Mouse (Mus musculus) liver, embryonic 13.5 days (tissue): ENCODE measurements at regions not wholly inside any gene's neighbourhood (a gene's known extent, or its start where the extent isn't known, plus 50 kb on each side); places are given as distances from the start of the nearest gene placed in this dataset.
A peak's percentile ranks its signal among the peaks of the same experiment; 100 is the strongest.

Source experiments
- ATAC-seq: fragments of 200-750 bp; cut with Nextera tagmentation; 2 replicates; pipeline ENCODE4 v1.8.0; 2017; ENCODE audit warnings: low read depth, mild to moderate bottlenecking, moderate number of reproducible peaks, moderate library complexity
- DNase-seq: peaks from one replicate; pipeline ENCODE4 v3.0.0; 2022
- H3K27ac ChIP-seq: fragments of 300-500 bp; sonication (generic); 2 replicates; pipeline ENCODE4 v1.5.1; 2015; ENCODE audit warnings: moderate library complexity, mild to moderate bottlenecking, inconsistent platforms
- H3K27me3 ChIP-seq: fragments of 300-500 bp; sonication (generic); 2 replicates; pipeline ENCODE4 v1.6.1; 2015; ENCODE audit warnings: mild to moderate bottlenecking, inconsistent platforms
- H3K36me3 ChIP-seq: fragments of 300-500 bp; sonication (generic); 2 replicates; pipeline ENCODE4 v1.6.1; 2015; ENCODE audit warnings: mild to moderate bottlenecking, inconsistent platforms
- H3K4me1 ChIP-seq: fragments of 300-500 bp; sonication (generic); replicated peaks from 2 replicates; pipeline ENCODE4 v1.6.1; 2015; ENCODE audit warnings: inconsistent platforms
- H3K4me2 ChIP-seq: fragments of 300-500 bp; sonication (generic); 2 replicates; pipeline ENCODE4 v1.6.1; 2015; ENCODE audit warnings: inconsistent platforms, mild to moderate bottlenecking, moderate library complexity
- H3K4me3 ChIP-seq: fragments of 300-500 bp; sonication (generic); replicated peaks from 2 replicates; pipeline ENCODE4 v1.5.1; 2015; ENCODE audit warnings: mild to moderate bottlenecking, inconsistent platforms
- H3K9ac ChIP-seq: fragments of 300-500 bp; sonication (generic); 2 replicates; pipeline ENCODE4 v1.6.1; 2015; ENCODE audit warnings: mild to moderate bottlenecking, inconsistent platforms
- H3K9me3 ChIP-seq: fragments of 300-500 bp; sonication (generic); replicated peaks from 2 replicates; pipeline ENCODE4 v1.6.1; 2016; ENCODE audit warnings: inconsistent platforms
- WGBS: fragments of 180-500 bp; shearing (Covaris S2); methylation state at CpG from one replicate; pipeline ENCODE4 v1.1.7; 2015; ENCODE audit not compliant: insufficient replicate concordance; 5-methylcytosine and 5-hydroxymethylcytosine counted together

GRCm38 (mm10) chr4:54704696-54705095 is 240.2 kb upstream of the Zfp462 start:
- H3K9ac ChIP-seq = no peak overlapping the region
- DNase-seq = no peak
- no peak overlapping the region for H3K27ac ChIP-seq
- H3K4me2 ChIP-seq = no peak overlapping the region
- H3K9me3 ChIP-seq = no peaks in the 10 kb centered on the region
- no peaks in the 10 kb centered on the region for H3K36me3 ChIP-seq
- H3K4me1 ChIP-seq = no peaks in the 10 kb centered on the region
- no peak for ATAC-seq
- H3K27me3 ChIP-seq = no peaks in the 10 kb centered on the region
- 52% methylated on average over 5 of the region's 5 CpGs for WGBS
- H3K4me3 ChIP-seq = no peak overlapping the region

- Histone ChIP-seq H3K4me3 (no peak overlapping the region), H3K9me3 (no peaks in the 10 kb centered on the region), H3K4me1 (no peaks in the 10 kb centered on the region), H3K36me3 (no peaks in the 10 kb centered on the region), H3K4me2 (no peak overlapping the region), H3K27me3 (no peaks in the 10 kb centered on the region), H3K9ac (no peak overlapping the region), H3K27ac (no peak overlapping the region)
- no peak for ATAC-seq
- no peak for DNase-seq
Measured at GRCm38 (mm10) chr4:54709751-54710150, 235.1 kb upstream of the Zfp462 start.

GRCm38 (mm10) chr4:54712929-54713328 is 231.9 kb upstream of the Zfp462 start:
- Histone ChIP-seq H3K4me3 (no peak overlapping the region), H3K9me3 (no peaks in the 10 kb centered on the region), H3K27me3 (no peaks in the 10 kb centered on the region), H3K36me3 (no peaks in the 10 kb centered on the region), H3K4me1 (no peaks in the 10 kb centered on the region), H3K9ac (no peak overlapping the region), H3K4me2 (no peak overlapping the region), H3K27ac (no peak overlapping the region)
- WGBS = 54% methylated on average over 3 of the region's 3 CpGs
- DNase-seq (no peak), ATAC-seq (no peak)

GRCm38 (mm10) chr4:54714612-54715342 is 230.1 kb upstream of the Zfp462 start:
- DNase-seq (no peak), ATAC-seq (no peak)
- WGBS = 13% methylated on average over 9 of the region's 9 CpGs
- Histone ChIP-seq H3K4me3 (no peak overlapping the region), H3K4me2 (no peak overlapping the region), H3K27me3 (no peaks in the 10 kb centered on the region), H3K9ac (no peak overlapping the region), H3K4me1 (no peaks in the 10 kb centered on the region), H3K27ac (no peak overlapping the region), H3K9me3 (no peaks in the 10 kb centered on the region), H3K36me3 (no peaks in the 10 kb centered on the region)

GRCm38 (mm10) chr4:54718083-54718482 is 226.8 kb upstream of the Zfp462 start:
- H3K9me3 ChIP-seq = no peaks in the 10 kb centered on the region
- no peaks in the 10 kb centered on the region for H3K27me3 ChIP-seq
- no peak overlapping the region for H3K27ac ChIP-seq
- H3K4me1 ChIP-seq = no peaks in the 10 kb centered on the region
- WGBS = 47% methylated on average over 1 of the region's 1 CpGs
- no peak overlapping the region for H3K4me3 ChIP-seq
- no peaks in the 10 kb centered on the region for H3K36me3 ChIP-seq
- no peak overlapping the region for H3K9ac ChIP-seq
- H3K4me2 ChIP-seq = no peak overlapping the region
- DNase-seq (no peak), ATAC-seq (no peak)

- 51% methylated on average over 5 of the region's 5 CpGs for WGBS
- H3K4me3 ChIP-seq = no peak overlapping the region
- DNase-seq = no peak
- no peak for ATAC-seq
- H3K9me3 ChIP-seq = no peaks in the 10 kb centered on the region
- no peak overlapping the region for H3K9ac ChIP-seq
- no peak overlapping the region for H3K27ac ChIP-seq
- no peaks in the 10 kb centered on the region for H3K36me3 ChIP-seq
- H3K27me3 ChIP-seq = no peaks in the 10 kb centered on the region
- H3K4me1 ChIP-seq = no peaks in the 10 kb centered on the region
- H3K4me2 ChIP-seq = no peak overlapping the region
Measured at GRCm38 (mm10) chr4:54739001-54739400, 205.8 kb upstream of the Zfp462 start.

- Histone ChIP-seq H3K27ac (no peak overlapping the region), H3K9me3 (no peaks in the 10 kb centered on the region), H3K36me3 (no peaks in the 10 kb centered on the region), H3K4me2 (no peak overlapping the region), H3K4me3 (no peak overlapping the region), H3K27me3 (no peaks in the 10 kb centered on the region), H3K9ac (no peak overlapping the region), H3K4me1 (no peaks in the 10 kb centered on the region)
- DNase-seq (no peak), ATAC-seq (no peak)
- WGBS = 54% methylated on average over 2 of the region's 2 CpGs
Measured at GRCm38 (mm10) chr4:54751458-54751857, 193.4 kb upstream of the Zfp462 start.

GRCm38 (mm10) chr4:54756441-54756840 is 188.4 kb upstream of the Zfp462 start:
- no peak overlapping the region for H3K4me3 ChIP-seq
- H3K27me3 ChIP-seq = no peaks in the 10 kb centered on the region
- ATAC-seq (no peak), DNase-seq (no peak)
- H3K36me3 ChIP-seq = no peaks in the 10 kb centered on the region
- no peak overlapping the region for H3K4me2 ChIP-seq
- no peaks in the 10 kb centered on the region for H3K4me1 ChIP-seq
- H3K27ac ChIP-seq = no peak overlapping the region
- H3K9me3 ChIP-seq = no peaks in the 10 kb centered on the region
- H3K9ac ChIP-seq = no peak overlapping the region
- WGBS = 68% methylated on average over 4 of the region's 4 CpGs

- H3K9ac ChIP-seq = no peak overlapping the region
- no peaks in the 10 kb centered on the region for H3K9me3 ChIP-seq
- 35% methylated on average over 19 of the region's 19 CpGs for WGBS
- H3K27ac ChIP-seq = no peak overlapping the region
- ATAC-seq (no peak), DNase-seq (no peak)
- no peak overlapping the region for H3K4me3 ChIP-seq
- H3K27me3 ChIP-seq = no peaks in the 10 kb centered on the region
- 0 out of 2 replicates have a peak overlapping the region, but pooled peaks have one; percentile 8 for H3K4me2 ChIP-seq
- H3K4me1 ChIP-seq = no peaks in the 10 kb centered on the region
- H3K36me3 ChIP-seq = no peaks in the 10 kb centered on the region
Measured at GRCm38 (mm10) chr4:54757715-54758500, 186.9 kb upstream of the Zfp462 start.

- 0 out of 2 replicates have a peak overlapping the region, but pooled peaks have one; percentile 8 for H3K4me2 ChIP-seq
- no peak overlapping the region for H3K4me3 ChIP-seq
- no peaks in the 10 kb centered on the region for H3K36me3 ChIP-seq
- no peaks in the 10 kb centered on the region for H3K4me1 ChIP-seq
- no peak for ATAC-seq
- H3K27ac ChIP-seq = no peak overlapping the region
- WGBS = 32% methylated on average over 8 of the region's 8 CpGs
- no peak overlapping the region for H3K9ac ChIP-seq
- H3K27me3 ChIP-seq = no peaks in the 10 kb centered on the region
- no peak for DNase-seq
- H3K9me3 ChIP-seq = no peaks in the 10 kb centered on the region
Measured at GRCm38 (mm10) chr4:54758501-54758829, 186.4 kb upstream of the Zfp462 start.

GRCm38 (mm10) chr4:54761257-54761656 is 183.6 kb upstream of the Zfp462 start:
- H3K9me3 ChIP-seq = no peaks in the 10 kb centered on the region
- no peaks in the 10 kb centered on the region for H3K4me1 ChIP-seq
- H3K9ac ChIP-seq = no peak overlapping the region
- no peaks in the 10 kb centered on the region for H3K36me3 ChIP-seq
- H3K27ac ChIP-seq = no peak overlapping the region
- DNase-seq (no peak), ATAC-seq (no peak)
- no peaks in the 10 kb centered on the region for H3K27me3 ChIP-seq
- H3K4me3 ChIP-seq = no peak overlapping the region
- H3K4me2 ChIP-seq = no peak overlapping the region
- WGBS = 47% methylated on average over 5 of the region's 5 CpGs

- Histone ChIP-seq H3K4me3 (no peak overlapping the region), H3K4me1 (no peaks in the 10 kb centered on the region), H3K27ac (no peak overlapping the region), H3K27me3 (no peaks in the 10 kb centered on the region), H3K9me3 (no peaks in the 10 kb centered on the region), H3K9ac (no peak overlapping the region), H3K36me3 (no peaks in the 10 kb centered on the region), H3K4me2 (no peak overlapping the region)
- ATAC-seq = no peak
- no peak for DNase-seq
- WGBS = 21% methylated on average over 1 of the region's 1 CpGs
Measured at GRCm38 (mm10) chr4:54765045-54765444, 179.8 kb upstream of the Zfp462 start.
